Mouse (Mus musculus) ES-E14 (cell line): ENCODE measurements at regions not wholly inside any gene's neighbourhood (a gene's known extent, or its start where the extent isn't known, plus 50 kb on each side); places are given as distances from the start of the nearest gene placed in this dataset.

ENCODE experiments used
- CHD2 ChIP-seq: IDR thresholded peaks from 2 replicates; pipeline ENCODE4 v1.6.1; 2014; ENCODE audit warnings: mild to moderate bottlenecking, low read depth, low read length, inconsistent platforms
- HCFC1 ChIP-seq: IDR thresholded peaks from 2 replicates; pipeline ENCODE4 v1.6.1; 2012; ENCODE audit warnings: low read length, inconsistent platforms, borderline replicate concordance; ENCODE audit not compliant: insufficient read depth
- MAFK ChIP-seq: IDR thresholded peaks from 2 replicates; pipeline ENCODE4 v1.6.1; 2014; ENCODE audit warnings: mild to moderate bottlenecking, low read depth, low read length, inconsistent platforms; ENCODE audit not compliant: insufficient read depth
- ZC3H11A ChIP-seq: IDR thresholded peaks from 2 replicates; pipeline ENCODE4 v1.6.1; 2012; ENCODE audit warnings: low read depth, mild to moderate bottlenecking, inconsistent platforms, low read length, borderline replicate concordance
- ZNF384 ChIP-seq: IDR thresholded peaks from 2 replicates; pipeline ENCODE4 v1.6.1; 2012; ENCODE audit warnings: low read depth, low read length, inconsistent platforms

- TF ChIP-seq HCFC1 (no peak), MAFK (no peak), CHD2 (no peak), ZNF384 (no peak), ZC3H11A (no peak)
These were observed 209.2 kb downstream of the Gm7361 start for GRCm38 (mm10) chr5:26466666-26467065.
